Mouse (Mus musculus): ENCODE measurements around the gene Agpat1. TPM values are rescaled to one million over a fixed set of nuclear protein-coding genes. Genes with fewer than 3 reads are reported as not detected.

The Agpat1 gene
- polyA plus RNA-seq, 1 experiment from 2014 or later = 64.8 TPM

DNA sequence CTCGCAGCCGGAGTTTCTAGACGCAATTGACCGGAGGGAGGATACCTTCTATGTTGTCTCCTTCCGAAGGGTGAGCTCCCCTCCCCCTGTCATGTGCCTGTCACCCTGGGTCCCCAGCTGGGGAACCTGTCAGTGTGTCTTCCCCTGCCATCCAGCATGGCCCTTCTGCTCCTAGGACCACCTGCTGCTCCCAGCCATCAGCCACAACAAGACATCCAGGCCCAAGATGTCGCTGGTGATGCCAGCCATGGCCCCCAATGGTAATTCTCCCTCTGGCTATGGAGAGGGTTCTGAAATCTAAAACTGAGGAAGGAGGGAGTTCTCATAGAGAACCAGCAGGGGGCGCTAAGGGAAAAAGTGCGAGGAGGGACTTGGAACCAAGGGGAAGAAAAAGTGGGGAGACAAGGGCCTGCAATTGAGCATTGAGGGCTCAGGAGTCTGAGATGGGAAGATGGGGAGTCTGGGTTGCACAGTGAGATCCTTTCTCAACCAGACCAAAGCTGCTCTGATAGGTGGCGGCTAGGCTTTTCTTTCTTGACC, 49.8 kb downstream of the Agpat1 start:
- peaks cover 26% of the 10 kb centered on the region for H3K36me3 ChIP-seq (ENCODE audit: control insufficient read depth, insufficient read depth, low read length)
- ATAC-seq (replicated peaks; ENCODE audit: low FRiP score) = no peak
- DNase-seq (ENCODE audit: low spot score) = no peak

DNA sequence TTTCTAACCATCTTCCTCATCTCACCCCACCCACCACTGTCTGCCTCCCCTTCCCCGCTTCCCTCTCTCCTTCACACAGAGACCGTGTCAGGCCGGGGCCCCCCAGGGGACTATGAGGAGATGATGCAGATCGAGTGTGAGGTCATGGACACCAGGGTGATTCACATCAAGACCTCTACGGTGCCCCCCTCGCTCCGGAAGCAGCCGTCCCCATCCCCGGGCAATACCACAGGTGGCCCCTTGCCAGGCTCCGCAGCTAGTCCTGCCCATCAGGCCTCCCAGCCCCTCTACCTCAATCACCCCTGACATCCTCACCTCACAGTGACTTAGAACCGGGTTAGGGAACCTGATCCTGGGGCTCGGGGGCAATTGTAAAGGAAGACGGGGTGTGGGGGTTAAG, 50.3 kb downstream of the Agpat1 start:
- no peak overlapping the region for H3K27ac ChIP-seq (ENCODE audit: low read depth, low read length)
- peaks cover 22% of the 10 kb centered on the region for H3K36me3 ChIP-seq (ENCODE audit: control insufficient read depth, insufficient read depth, low read length)
- peaks cover 6% of the 10 kb centered on the region for H3K27me3 ChIP-seq (replicated peaks; ENCODE audit: control insufficient read depth, insufficient read depth, low read length)
- no peak overlapping the region for H3K9ac ChIP-seq (ENCODE audit: low read depth, low read length)
- H3K4me1 ChIP-seq (replicated peaks; ENCODE audit: control insufficient read depth, insufficient read depth, low read length) = peaks cover 3% of the 10 kb centered on the region
- DNase-seq (ENCODE audit: low spot score) (no peak), ATAC-seq (replicated peaks; ENCODE audit: low FRiP score) (no peak)
- no peak overlapping the region for H3K4me3 ChIP-seq (ENCODE audit: low read depth, low read length)
- H3K9me3 ChIP-seq (ENCODE audit: control insufficient read depth, low read length) = no peaks in the 10 kb centered on the region
- 94% methylated on average over 13 of the region's 13 CpGs for WGBS
- no peak overlapping the region for H3K4me2 ChIP-seq

More for the DNA sequence above, 49.8 kb downstream of the Agpat1 start:
- no peak overlapping the region for H3K4me3 ChIP-seq (ENCODE audit: low read depth, low read length)
- no peak overlapping the region for H3K9ac ChIP-seq (ENCODE audit: low read depth, low read length)
- peaks cover under 1% of the 10 kb centered on the region for H3K27me3 ChIP-seq (replicated peaks; ENCODE audit: control insufficient read depth, insufficient read depth, low read length)
- H3K4me2 ChIP-seq = no peak overlapping the region
- H3K4me1 ChIP-seq (replicated peaks; ENCODE audit: control insufficient read depth, insufficient read depth, low read length) = peaks cover 3% of the 10 kb centered on the region
- H3K27ac ChIP-seq (ENCODE audit: low read depth, low read length) = no peak overlapping the region
- H3K9me3 ChIP-seq (ENCODE audit: control insufficient read depth, low read length) = no peaks in the 10 kb centered on the region
- WGBS = 65% methylated on average over 9 of the region's 9 CpGs

DNA sequence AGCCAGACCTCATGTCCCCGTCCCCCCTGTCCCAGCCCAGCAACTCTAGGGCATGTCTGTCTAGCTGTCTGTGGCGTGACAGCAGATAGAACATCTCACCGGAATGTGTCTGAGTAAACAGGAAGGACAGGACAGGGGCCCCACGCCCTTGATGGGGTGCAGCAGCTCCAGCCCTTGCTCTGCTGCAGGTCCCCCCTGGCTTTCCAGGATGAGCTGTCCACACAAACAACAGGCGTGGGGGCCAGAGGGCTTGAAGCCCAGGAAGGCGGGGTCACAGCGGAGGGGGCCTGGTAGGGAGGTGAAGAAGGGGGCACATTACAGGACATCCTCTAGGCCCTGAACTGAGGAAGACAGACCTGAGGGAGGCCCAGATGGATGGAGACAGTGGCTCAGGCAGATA, 51.1 kb downstream of the Agpat1 start:
- Histone ChIP-seq H3K36me3 (ENCODE audit: control insufficient read depth, insufficient read depth, low read length) (peaks cover 18% of the 10 kb centered on the region), H3K9ac (ENCODE audit: low read depth, low read length) (no peak overlapping the region), H3K4me1 (replicated peaks; ENCODE audit: control insufficient read depth, insufficient read depth, low read length) (peaks cover 3% of the 10 kb centered on the region), H3K9me3 (ENCODE audit: control insufficient read depth, low read length) (no peaks in the 10 kb centered on the region), H3K27ac (ENCODE audit: low read depth, low read length) (no peak overlapping the region), H3K4me3 (ENCODE audit: low read depth, low read length) (no peak overlapping the region), H3K27me3 (replicated peaks; ENCODE audit: control insufficient read depth, insufficient read depth, low read length) (peaks cover 12% of the 10 kb centered on the region), H3K4me2 (no peak overlapping the region)
- WGBS = 62% methylated on average over 7 of the region's 7 CpGs
- DNase-seq (ENCODE audit: low spot score) (no peak), ATAC-seq (replicated peaks; ENCODE audit: low FRiP score) (no peak)

DNA sequence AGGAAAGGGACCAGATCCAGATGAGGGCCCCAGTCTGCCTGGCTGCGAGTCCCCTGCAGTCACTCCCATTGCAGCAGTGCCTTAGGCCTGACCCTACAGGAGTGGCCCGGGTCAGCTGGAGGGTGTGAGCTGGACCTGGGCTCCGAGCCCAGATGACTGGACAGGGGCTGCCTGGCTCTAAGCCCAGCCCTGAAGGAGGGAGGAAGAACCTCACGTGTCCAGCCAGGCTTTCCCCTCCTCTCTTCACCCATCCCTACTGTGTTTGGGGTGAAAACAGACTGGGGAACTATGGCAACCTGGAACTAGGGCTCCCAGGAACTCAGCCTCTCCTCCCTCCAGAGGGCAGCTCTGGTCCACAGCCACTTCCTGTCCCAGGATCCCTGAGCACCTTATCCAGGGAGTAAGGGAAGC, 51.5 kb downstream of the Agpat1 start:
- peaks cover 14% of the 10 kb centered on the region for H3K36me3 ChIP-seq (ENCODE audit: control insufficient read depth, insufficient read depth, low read length)
- ATAC-seq (replicated peaks; ENCODE audit: low FRiP score) (no peak; the same call in 1 of the 2 replicates), DNase-seq (ENCODE audit: low spot score) (no peak)
- no peak overlapping the region for H3K4me3 ChIP-seq (ENCODE audit: low read depth, low read length)
- H3K4me1 ChIP-seq (replicated peaks; ENCODE audit: control insufficient read depth, insufficient read depth, low read length) = peaks cover 3% of the 10 kb centered on the region
- WGBS = 61% methylated on average over 4 of the region's 4 CpGs
- H3K9me3 ChIP-seq (ENCODE audit: control insufficient read depth, low read length) = no peaks in the 10 kb centered on the region
- H3K27me3 ChIP-seq (replicated peaks; ENCODE audit: control insufficient read depth, insufficient read depth, low read length) = peaks cover 17% of the 10 kb centered on the region
- H3K4me2 ChIP-seq = no peak overlapping the region
- H3K9ac ChIP-seq (ENCODE audit: low read depth, low read length) = no peak overlapping the region
- H3K27ac ChIP-seq (ENCODE audit: low read depth, low read length) = no peak overlapping the region

DNA sequence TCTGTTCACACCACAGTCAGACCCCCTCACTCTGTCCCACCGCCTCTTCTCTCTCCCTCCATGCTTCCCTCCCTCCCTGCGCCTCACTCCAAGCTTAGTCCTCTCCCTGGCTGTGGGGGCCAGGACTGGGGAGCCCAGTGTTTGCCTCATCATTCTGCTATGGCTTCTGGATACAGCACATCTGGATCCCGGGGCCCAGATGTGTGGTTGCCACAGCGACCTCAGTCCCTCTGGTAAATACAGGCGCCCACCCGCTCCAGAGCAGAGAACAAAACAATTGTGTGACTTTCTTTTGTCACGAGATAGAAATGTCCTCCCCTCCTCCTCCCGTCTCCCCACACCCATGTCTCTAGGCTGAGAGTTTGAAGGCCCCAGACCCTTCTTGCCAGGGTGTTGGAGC, 52.6 kb downstream of the Agpat1 start:
- Histone ChIP-seq H3K4me2 (no peak overlapping the region), H3K27me3 (replicated peaks; ENCODE audit: control insufficient read depth, insufficient read depth, low read length) (peaks cover 27% of the 10 kb centered on the region), H3K27ac (ENCODE audit: low read depth, low read length) (no peak overlapping the region), H3K4me3 (ENCODE audit: low read depth, low read length) (no peak overlapping the region), H3K9me3 (ENCODE audit: control insufficient read depth, low read length) (no peaks in the 10 kb centered on the region), H3K9ac (ENCODE audit: low read depth, low read length) (no peak overlapping the region), H3K36me3 (ENCODE audit: control insufficient read depth, insufficient read depth, low read length) (peaks cover 8% of the 10 kb centered on the region), H3K4me1 (replicated peaks; ENCODE audit: control insufficient read depth, insufficient read depth, low read length) (peaks cover 12% of the 10 kb centered on the region)
- WGBS = 62% methylated on average over 8 of the region's 8 CpGs
- DNase-seq (ENCODE audit: low spot score) = no peak
- no peak for ATAC-seq (replicated peaks; ENCODE audit: low FRiP score)

DNA sequence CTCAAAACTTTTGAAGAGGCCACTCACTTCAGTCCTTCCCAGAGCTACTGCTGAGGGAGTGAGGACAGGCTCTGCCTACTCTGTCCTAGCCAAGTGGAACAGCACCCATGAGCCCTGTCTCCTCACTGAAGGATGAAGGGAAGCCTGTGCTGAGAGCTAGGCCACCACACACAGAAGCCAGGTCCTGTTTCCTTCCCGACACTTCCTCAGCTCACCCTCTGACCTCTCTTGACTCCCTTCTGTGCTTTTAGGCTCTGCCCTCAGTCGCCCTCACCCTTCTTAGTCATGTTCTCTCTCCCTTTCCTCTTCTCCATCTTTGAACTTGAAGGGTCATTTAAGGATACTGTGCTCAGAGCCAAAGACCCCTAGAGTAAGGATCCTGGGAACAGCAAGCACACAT, 53.2 kb downstream of the Agpat1 start:
- no peaks in the 10 kb centered on the region for H3K9me3 ChIP-seq (ENCODE audit: control insufficient read depth, low read length)
- DNase-seq (ENCODE audit: low spot score) (no peak), ATAC-seq (replicated peaks; ENCODE audit: low FRiP score) (no peak)
- no peak overlapping the region for H3K9ac ChIP-seq (ENCODE audit: low read depth, low read length)
- peaks cover 29% of the 10 kb centered on the region for H3K27me3 ChIP-seq (replicated peaks; ENCODE audit: control insufficient read depth, insufficient read depth, low read length)
- H3K36me3 ChIP-seq (ENCODE audit: control insufficient read depth, insufficient read depth, low read length) = peaks cover 2% of the 10 kb centered on the region; the same call in 1 of the 2 replicates
- H3K4me2 ChIP-seq = no peak overlapping the region
- WGBS = 17% methylated on average over 2 of the region's 2 CpGs
- H3K4me3 ChIP-seq (ENCODE audit: low read depth, low read length) = no peak overlapping the region
- no peak overlapping the region for H3K27ac ChIP-seq (ENCODE audit: low read depth, low read length)
- peaks cover 12% of the 10 kb centered on the region for H3K4me1 ChIP-seq (replicated peaks; ENCODE audit: control insufficient read depth, insufficient read depth, low read length)

DNA sequence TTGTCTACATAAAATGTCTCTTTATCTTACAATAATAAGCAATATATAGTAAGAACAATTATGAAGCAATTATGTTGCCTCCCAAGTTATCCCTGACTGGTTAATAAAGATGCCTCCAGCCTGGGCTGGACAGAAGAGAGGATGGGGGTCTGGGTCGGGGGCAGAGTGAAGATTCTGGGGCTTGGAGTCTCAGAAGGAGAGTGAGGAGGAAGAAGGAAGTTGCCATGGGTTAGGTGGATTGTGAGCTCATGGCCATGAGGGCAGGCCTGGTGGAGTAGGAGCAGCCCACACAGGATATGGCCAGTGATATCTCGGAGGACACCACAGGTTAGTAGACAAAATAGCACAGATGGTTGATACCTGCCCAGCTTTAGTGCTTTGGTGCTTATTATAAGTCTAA, 54.1 kb downstream of the Agpat1 start:
- 42% methylated on average over 2 of the region's 2 CpGs for WGBS
- Histone ChIP-seq H3K4me1 (replicated peaks; ENCODE audit: control insufficient read depth, insufficient read depth, low read length) (peaks cover 12% of the 10 kb centered on the region), H3K27ac (ENCODE audit: low read depth, low read length) (no peak overlapping the region)

DNA sequence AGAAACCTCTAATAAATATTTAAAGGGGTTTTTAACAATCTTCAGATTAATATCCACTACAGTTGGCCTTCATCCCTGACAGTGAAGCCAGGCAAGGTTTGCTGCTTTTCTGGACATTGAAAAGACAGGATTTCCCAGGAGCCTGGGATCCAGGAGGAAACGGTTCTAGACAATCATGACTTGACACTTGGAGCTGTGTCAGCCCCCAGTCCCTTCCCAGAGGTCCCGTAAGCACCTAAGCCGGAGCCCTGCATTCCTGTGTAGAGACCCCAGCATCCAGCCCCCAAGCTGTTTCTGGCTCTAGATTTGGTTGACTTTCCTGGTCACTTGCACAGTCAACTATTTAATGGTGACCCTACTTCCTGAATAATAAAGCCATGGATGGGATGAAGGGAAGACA, 54.5 kb downstream of the Agpat1 start:
- peaks cover 12% of the 10 kb centered on the region for H3K4me1 ChIP-seq (replicated peaks; ENCODE audit: control insufficient read depth, insufficient read depth, low read length)
- DNase-seq (ENCODE audit: low spot score) (no peak), ATAC-seq (replicated peaks; ENCODE audit: low FRiP score) (no peak)
- H3K27ac ChIP-seq (ENCODE audit: low read depth, low read length) = no peak overlapping the region
- no peak overlapping the region for H3K9ac ChIP-seq (ENCODE audit: low read depth, low read length)
- H3K36me3 ChIP-seq (ENCODE audit: control insufficient read depth, insufficient read depth, low read length) = no peaks in the 10 kb centered on the region; the same call in 1 of the 2 replicates
- no peaks in the 10 kb centered on the region for H3K9me3 ChIP-seq (ENCODE audit: control insufficient read depth, low read length)
- H3K4me2 ChIP-seq = no peak overlapping the region
- no peak overlapping the region for H3K4me3 ChIP-seq (ENCODE audit: low read depth, low read length)
- 71% methylated on average over 3 of the region's 3 CpGs for WGBS
- peaks cover 36% of the 10 kb centered on the region for H3K27me3 ChIP-seq (replicated peaks; ENCODE audit: control insufficient read depth, insufficient read depth, low read length)

More for the DNA sequence above, 54.1 kb downstream of the Agpat1 start:
- no peak for DNase-seq (ENCODE audit: low spot score)
- ATAC-seq (replicated peaks; ENCODE audit: low FRiP score) = no peak
- Histone ChIP-seq H3K4me2 (no peak overlapping the region), H3K9me3 (ENCODE audit: control insufficient read depth, low read length) (no peaks in the 10 kb centered on the region), H3K9ac (ENCODE audit: low read depth, low read length) (no peak overlapping the region), H3K4me3 (ENCODE audit: low read depth, low read length) (no peak overlapping the region), H3K27me3 (replicated peaks; ENCODE audit: control insufficient read depth, insufficient read depth, low read length) (peaks cover 34% of the 10 kb centered on the region), H3K36me3 (ENCODE audit: control insufficient read depth, insufficient read depth, low read length) (no peaks in the 10 kb centered on the region; the same call in 1 of the 2 replicates)

DNA sequence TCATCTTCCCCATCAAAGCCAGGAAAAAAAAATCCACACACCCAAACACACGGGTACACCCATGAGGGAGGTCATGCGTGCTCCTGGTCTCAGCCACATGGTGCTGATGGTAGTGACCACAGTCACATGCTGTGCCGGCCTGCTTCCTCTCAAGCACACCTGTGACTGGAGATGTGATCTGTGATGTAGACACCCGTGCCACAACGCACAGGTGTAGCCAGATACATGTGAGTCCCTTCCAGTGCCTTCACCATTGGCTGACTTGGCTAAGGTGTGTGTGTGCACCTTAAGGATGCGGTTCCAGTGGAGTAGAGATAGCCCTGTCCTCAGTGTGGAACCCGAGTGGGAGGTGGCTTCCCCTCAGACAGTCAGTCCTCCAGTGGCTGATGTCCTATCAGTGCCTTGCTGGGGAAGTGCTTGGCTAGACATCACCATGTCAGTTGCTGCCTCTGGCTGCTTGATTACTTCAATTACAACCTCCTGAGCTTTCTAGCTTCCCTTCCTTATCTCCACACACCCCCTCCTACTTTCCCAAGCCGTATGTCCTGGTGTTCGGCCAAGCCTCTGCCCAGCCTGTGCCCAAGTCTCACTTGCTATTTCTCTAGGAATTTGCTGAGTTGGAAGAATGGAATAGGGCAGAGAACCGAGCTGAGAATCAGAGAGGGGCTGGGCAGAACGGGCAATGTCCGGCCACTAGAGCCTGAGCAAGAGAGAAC, 55.3 kb downstream of the Agpat1 start:
- no peak for ATAC-seq (replicated peaks; ENCODE audit: low FRiP score)
- Histone ChIP-seq H3K4me2 (no peak overlapping the region), H3K36me3 (ENCODE audit: control insufficient read depth, insufficient read depth, low read length) (no peaks in the 10 kb centered on the region), H3K4me1 (replicated peaks; ENCODE audit: control insufficient read depth, insufficient read depth, low read length) (peaks cover 12% of the 10 kb centered on the region; the same call in 1 of the 2 replicates), H3K4me3 (ENCODE audit: low read depth, low read length) (no peak overlapping the region), H3K9me3 (ENCODE audit: control insufficient read depth, low read length) (no peaks in the 10 kb centered on the region), H3K27me3 (replicated peaks; ENCODE audit: control insufficient read depth, insufficient read depth, low read length) (peaks cover 37% of the 10 kb centered on the region), H3K9ac (ENCODE audit: low read depth, low read length) (no peak overlapping the region), H3K27ac (ENCODE audit: low read depth, low read length) (no peak overlapping the region)
- DNase-seq (ENCODE audit: low spot score) = no peak
- 51% methylated on average over 12 of the region's 12 CpGs for WGBS
